Mouse (Mus musculus) bone marrow, adult 2 months (tissue): ENCODE results near the gene Tma7.

Experiments used
- CTCF ChIP-seq: fragments of 200-500 bp; IDR thresholded peaks from 2 replicates; pipeline ENCODE4 v1.5.1; 2011; ENCODE audit warnings: low read length, control low read depth; ENCODE audit not compliant: control insufficient read depth, insufficient read depth
- POLR2A ChIP-seq: fragments of 200-500 bp; IDR thresholded peaks from 2 replicates; pipeline ENCODE4 v1.6.1; 2011; ENCODE audit warnings: low read depth, mild to moderate bottlenecking, control low read depth, low read length, borderline replicate concordance; ENCODE audit not compliant: control insufficient read depth

GRCm38 (mm10) chr9:109040906-109041305 is 41.5 kb downstream of the Tma7 start:
- no peak for TF ChIP-seq POLR2A
- TF ChIP-seq CTCF: no peak
